Mouse (Mus musculus) lung, postnatal 4 days (tissue): ENCODE data around the gene Spsb1.

ENCODE experiments used
- DNase-seq, 2 experiments: peaks; one replicate each; pipeline ENCODE4 v3.0.0; 2021

The Spsb1 gene

GRCm38 (mm10) chr4:149880908-149881307 is 73.9 kb downstream of the Spsb1 start:
- no peak for DNase-seq

- no peak for DNase-seq
Measured at GRCm38 (mm10) chr4:149879980-149880379, 74.9 kb downstream of the Spsb1 start.

GRCm38 (mm10) chr4:149878021-149878449 is 76.8 kb downstream of the Spsb1 start:
- peak in 1 of 2 experiments; percentile 71 for DNase-seq

- no peak for DNase-seq
Measured at GRCm38 (mm10) chr4:149877202-149877601, 77.6 kb downstream of the Spsb1 start.

- peak; percentile 48 to 83 for DNase-seq
Measured at GRCm38 (mm10) chr4:149876761-149877160, 78.1 kb downstream of the Spsb1 start.

GRCm38 (mm10) chr4:149875986-149876501 is 78.8 kb downstream of the Spsb1 start:
- DNase-seq: no peak

GRCm38 (mm10) chr4:149875296-149875695 is 79.5 kb downstream of the Spsb1 start:
- DNase-seq: no peak

- no peak for DNase-seq
Measured at GRCm38 (mm10) chr4:149872236-149872635, 82.6 kb downstream of the Spsb1 start.

- no peak for DNase-seq
Measured at GRCm38 (mm10) chr4:149871582-149871981, 83.3 kb downstream of the Spsb1 start.

- peak; percentile 61 to 86 for DNase-seq
Measured at GRCm38 (mm10) chr4:149871014-149871413, 83.8 kb downstream of the Spsb1 start.

- DNase-seq: no peak
Measured at GRCm38 (mm10) chr4:149870412-149870811, 84.4 kb downstream of the Spsb1 start.

- no peak for DNase-seq
Measured at GRCm38 (mm10) chr4:149868725-149869124, 86.1 kb downstream of the Spsb1 start.

GRCm38 (mm10) chr4:149868009-149868408 is 86.8 kb downstream of the Spsb1 start:
- no peak for DNase-seq

- no peak for DNase-seq
Measured at GRCm38 (mm10) chr4:149867351-149867750, 87.5 kb downstream of the Spsb1 start.

GRCm38 (mm10) chr4:149864395-149864794 is 90.4 kb downstream of the Spsb1 start:
- no peak for DNase-seq

GRCm38 (mm10) chr4:149863522-149863921 is 91.3 kb downstream of the Spsb1 start:
- no peak for DNase-seq

GRCm38 (mm10) chr4:149860393-149860792 is 94.5 kb downstream of the Spsb1 start:
- no peak for DNase-seq

GRCm38 (mm10) chr4:149858584-149858983 is 96.3 kb downstream of the Spsb1 start:
- peak; percentile 59 to 76 for DNase-seq

GRCm38 (mm10) chr4:149858097-149858496 is 96.7 kb downstream of the Spsb1 start:
- no peak for DNase-seq

- DNase-seq: no peak
Measured at GRCm38 (mm10) chr4:149857688-149858087, 97.2 kb downstream of the Spsb1 start.

- DNase-seq: peak; percentile 63 to 68
Measured at GRCm38 (mm10) chr4:149855892-149856807, 98.7 kb downstream of the Spsb1 start.

- no peak for DNase-seq
Measured at GRCm38 (mm10) chr4:149855180-149855891, 99.5 kb downstream of the Spsb1 start.

GRCm38 (mm10) chr4:149854770-149855169 is 100.1 kb downstream of the Spsb1 start:
- no peak for DNase-seq

GRCm38 (mm10) chr4:149854301-149854708 is 100.5 kb downstream of the Spsb1 start:
- peak; percentile 40 to 54 for DNase-seq
